Mouse (Mus musculus): ENCODE measurements around the gene Sema5a.

The Sema5a gene

GRCm38 (mm10) chr15:32298525-32298924 lies 53.9 kb downstream of the Sema5a start:
- in situ Hi-C loops (cut with MboI) = no loop called here

- in situ Hi-C loops (cut with MboI) = no loop called here
Measured at GRCm38 (mm10) chr15:32300991-32301390, 56.4 kb downstream of the Sema5a start.

DNA sequence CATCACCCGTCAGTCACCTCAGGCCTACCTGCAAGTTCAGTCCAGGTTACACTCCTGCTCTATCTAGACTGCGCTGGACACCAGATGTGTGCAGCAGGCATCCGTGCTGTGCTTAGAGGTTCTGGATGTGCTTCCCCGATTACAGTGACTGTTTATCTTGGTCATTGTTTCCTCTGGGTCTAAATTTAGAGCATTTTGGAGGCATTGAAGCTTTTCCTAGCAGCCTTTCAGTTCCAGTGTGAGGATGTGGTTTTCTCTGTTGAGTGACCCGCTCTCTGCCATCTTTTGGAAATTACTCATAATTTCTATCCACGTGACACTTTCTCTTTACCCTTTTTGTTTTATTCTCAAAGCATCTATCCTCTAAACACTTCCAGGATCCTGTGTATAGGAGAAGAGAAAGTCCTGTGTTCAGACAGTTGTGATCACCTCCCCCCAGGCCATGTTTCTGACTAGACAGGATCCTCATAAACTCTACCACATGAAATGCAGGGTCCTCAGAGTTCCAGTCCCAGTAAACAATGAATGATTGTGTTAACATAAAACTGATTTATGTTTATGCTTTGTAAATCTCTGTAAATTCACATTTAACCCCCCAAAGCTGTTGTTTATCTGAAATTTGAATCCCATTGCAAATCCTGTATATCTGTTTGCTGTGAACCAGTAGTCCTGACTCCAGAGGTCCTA lies 62.1 kb downstream of the Sema5a start:
- in situ Hi-C loops (cut with MboI) = no loop called here

DNA sequence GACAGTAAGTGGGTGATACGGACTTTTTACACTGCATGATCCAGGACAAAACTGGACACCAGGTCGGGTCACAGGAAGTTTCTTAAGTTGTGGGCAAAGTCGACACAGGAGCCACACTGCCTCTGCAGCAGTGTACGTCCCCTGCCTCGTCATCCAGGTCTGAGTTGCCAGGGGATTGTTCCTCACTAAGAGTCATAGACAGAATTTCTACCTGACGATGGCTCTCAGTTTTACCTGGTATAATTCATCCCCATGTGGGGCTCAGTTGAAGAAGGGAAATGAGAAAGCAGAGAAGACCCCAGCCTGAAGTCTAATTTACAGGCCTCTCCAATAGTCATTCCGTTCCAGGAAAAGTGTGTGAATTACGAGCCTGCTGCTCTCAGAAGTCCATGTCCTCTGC lies 66.2 kb downstream of the Sema5a start:
- in situ Hi-C loops (cut with MboI) = no loop called here

GRCm38 (mm10) chr15:32311287-32311686 lies 66.7 kb downstream of the Sema5a start:
- in situ Hi-C loops (cut with MboI) = no loop called here

- in situ Hi-C loops (cut with MboI) = no loop called here
Measured at GRCm38 (mm10) chr15:32317074-32317473, 72.5 kb downstream of the Sema5a start.

DNA sequence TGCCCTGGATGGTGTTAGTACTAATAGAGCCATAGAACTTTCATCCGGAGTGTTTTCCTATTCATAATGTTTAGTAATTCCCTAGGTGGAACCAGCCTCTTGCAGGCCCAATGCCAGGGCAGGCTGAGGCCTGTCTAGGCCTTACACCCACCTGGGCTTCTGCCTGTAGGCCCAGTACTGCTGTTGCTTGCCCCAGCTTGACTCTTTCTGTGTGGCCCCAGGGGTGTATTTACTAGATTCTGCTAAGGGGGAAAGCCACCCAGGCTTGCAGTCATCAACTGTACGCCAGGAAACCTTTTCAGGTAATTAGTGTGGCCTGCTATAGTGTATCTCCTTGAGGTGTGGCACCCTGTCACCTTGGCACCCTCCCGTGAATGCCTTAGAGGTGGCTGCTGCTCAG lies 76.1 kb downstream of the Sema5a start:
- in situ Hi-C loops (cut with MboI) = no loop called here

- in situ Hi-C loops (cut with MboI) = no loop called here
Measured at GRCm38 (mm10) chr15:32322455-32323220, 78.0 kb downstream of the Sema5a start.

GRCm38 (mm10) chr15:32323224-32323623 lies 78.6 kb downstream of the Sema5a start:
- in situ Hi-C loops (cut with MboI) = no loop called here

GRCm38 (mm10) chr15:32324105-32324504 lies 79.5 kb downstream of the Sema5a start:
- in situ Hi-C loops (cut with MboI) = no loop called here

DNA sequence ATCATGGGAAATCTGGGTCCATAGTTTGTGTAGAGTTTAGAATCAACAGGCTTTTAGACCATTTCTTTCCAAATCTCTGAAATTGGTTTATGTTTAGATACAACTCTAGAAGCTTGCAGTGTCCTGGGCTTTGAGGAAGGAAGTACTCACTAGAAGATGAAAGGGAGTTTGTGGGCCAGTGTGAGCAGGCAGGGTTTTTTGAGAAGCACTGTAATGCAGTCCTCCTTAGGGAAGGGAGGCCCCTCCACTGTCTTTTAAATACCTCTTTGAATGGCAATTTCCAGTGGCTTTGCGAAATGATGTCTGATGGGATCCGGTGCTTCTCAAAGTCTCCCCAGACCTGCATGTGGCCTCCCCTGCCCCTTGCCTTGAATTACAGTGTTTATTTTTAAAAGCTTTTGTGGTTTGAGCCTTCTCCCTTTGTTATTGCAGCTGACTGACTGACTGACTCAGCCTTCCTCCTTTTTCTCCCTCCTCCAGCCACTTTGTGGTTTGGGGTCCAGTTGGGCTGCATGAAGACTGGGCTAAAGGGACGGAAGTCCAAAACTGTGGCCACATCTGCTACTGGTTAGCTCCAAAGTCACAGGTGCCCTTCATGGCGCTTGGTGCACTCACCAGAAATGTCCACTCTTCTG lies 83.9 kb downstream of the Sema5a start:
- in situ Hi-C loops (cut with MboI) = no loop called here

GRCm38 (mm10) chr15:32329670-32330330 lies 85.2 kb downstream of the Sema5a start:
- in situ Hi-C loops (cut with MboI) = no loop called here

DNA sequence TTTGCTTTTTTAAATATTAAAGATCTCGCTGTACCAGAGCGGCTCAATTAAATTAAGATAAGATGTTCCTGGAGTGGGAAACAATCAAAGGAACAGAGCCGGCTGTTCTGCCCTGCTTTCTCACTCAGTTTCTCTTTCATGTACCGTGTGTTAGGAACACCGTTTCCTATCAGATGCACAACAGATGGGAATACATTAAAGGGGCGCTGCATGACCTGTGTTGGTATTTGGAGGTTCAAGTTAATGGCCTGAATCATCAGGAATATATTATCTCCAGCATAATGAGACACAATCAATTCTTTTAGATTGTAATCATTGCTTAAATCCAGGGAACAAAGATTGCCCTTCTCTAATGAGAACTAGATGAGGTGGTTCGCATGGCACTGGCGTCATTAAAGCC lies 85.8 kb downstream of the Sema5a start:
- in situ Hi-C loops (cut with MboI) = no loop called here

- in situ Hi-C loops (cut with MboI) = no loop called here
Measured at GRCm38 (mm10) chr15:32331037-32331436, 86.4 kb downstream of the Sema5a start.

GRCm38 (mm10) chr15:32333456-32333855 lies 88.8 kb downstream of the Sema5a start:
- in situ Hi-C loops (cut with MboI) = no loop called here

- in situ Hi-C loops (cut with MboI) = no loop called here
Measured at GRCm38 (mm10) chr15:32337810-32338209, 93.2 kb downstream of the Sema5a start.

GRCm38 (mm10) chr15:32338721-32339290 lies 94.2 kb downstream of the Sema5a start:
- in situ Hi-C loops (cut with MboI) = no loop called here

DNA sequence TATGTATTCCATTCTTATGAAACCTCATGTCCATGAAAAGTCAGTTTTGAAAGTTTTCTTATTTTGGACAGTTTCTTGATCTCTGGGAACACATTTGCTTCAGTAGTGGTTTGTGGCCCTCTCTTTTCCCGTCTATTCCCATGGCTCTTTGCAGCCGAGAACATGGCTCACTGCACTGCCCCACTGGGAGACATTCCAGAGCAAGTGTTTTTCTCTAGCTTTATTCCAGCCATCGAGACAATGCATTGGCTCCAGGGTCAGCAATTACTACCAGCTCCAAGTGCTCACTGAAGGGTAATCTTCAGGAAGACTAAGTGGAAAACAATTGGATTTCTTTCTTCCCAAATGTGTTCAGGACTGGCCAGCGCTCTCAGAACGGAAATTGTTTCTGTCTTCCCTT lies 94.8 kb downstream of the Sema5a start:
- in situ Hi-C loops (cut with MboI) = no loop called here

DNA sequence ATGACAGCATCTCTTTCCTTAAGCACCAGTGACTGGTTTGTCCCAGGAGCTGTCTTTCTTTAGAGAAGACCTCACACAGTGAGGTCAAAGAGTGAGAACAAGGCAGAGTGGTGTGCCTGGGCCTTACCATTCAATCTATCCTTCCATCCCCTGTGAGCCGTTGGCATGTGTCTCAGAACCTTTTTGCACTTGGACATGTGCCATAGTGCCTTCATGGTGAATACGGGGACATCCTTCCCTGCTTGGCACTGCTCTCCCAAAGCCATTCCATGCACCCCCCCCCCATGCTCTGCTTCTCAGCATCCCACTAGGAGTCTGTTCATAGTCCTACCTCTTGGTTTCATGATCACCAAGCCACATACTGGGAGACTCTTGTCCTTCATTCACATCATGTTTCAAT lies 96.8 kb downstream of the Sema5a start:
- in situ Hi-C loops (cut with MboI) = no loop called here

DNA sequence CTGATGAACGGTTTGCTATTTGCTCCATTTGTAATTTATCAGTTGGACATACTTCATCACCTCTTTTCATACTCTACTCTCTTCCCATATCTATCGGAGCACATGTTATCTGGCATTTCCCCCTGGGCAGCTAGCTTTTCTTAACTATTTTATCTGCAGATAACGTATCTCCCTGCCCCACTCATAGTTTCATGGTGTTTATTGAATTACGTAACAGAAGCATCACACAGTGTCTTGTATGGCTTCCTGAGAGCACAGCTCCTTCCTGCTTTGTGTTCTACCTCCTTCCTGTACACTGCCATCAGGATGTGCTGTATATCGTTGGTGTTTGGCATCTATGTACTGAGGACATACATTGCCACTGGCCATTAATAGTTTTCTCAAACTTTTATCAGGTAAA lies 98.9 kb downstream of the Sema5a start:
- in situ Hi-C loops (cut with MboI) = no loop called here

DNA sequence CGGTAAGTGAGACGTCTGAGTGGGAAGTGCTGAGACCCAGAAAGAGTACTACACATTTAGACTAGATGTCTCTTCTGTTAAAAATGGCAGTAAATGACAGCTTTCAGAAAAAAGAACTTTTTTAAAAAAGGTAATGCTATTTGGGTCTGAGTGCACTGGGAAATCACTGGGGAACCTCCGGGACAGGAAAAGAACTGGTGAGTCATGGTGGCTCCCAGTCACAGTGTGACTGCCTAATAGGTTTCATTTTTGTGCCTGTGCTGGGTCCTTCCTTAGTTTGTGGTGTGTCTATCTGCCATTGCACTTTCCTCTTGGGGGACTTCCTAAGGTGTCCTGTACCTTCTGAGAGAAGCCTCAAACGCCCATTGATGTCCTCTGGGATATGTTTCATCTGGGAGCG lies 102.7 kb downstream of the Sema5a start:
- in situ Hi-C loops (cut with MboI) = no loop called here

DNA sequence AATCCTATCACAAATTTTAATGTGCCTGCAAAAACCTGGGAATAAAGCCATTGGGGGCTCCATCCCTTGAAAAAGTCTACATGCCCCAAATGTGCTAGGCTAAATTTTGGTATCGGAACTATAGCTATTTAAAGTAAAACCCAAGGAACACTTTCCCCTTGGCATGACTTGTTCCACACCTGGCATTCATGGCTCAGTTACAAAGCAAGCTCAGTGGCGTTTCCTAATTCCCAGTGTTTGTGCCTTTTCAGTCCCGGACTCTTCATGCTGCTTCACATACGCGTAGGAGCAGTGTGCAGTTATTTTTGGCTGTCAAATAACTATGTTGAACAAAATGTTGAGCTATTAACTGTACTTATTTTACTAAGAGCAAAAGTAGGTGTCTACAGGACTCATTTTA lies 104.7 kb downstream of the Sema5a start:
- in situ Hi-C loops (cut with MboI) = no loop called here

Measured in mature B cell (primary cell).